Mouse (Mus musculus) myocyte (in vitro differentiated cells): ENCODE results near the gene S100a2. TPM values are rescaled to one million over a fixed set of nuclear protein-coding genes. Genes with fewer than 3 reads are reported as not detected.

Experiments used
- H3K27me3 ChIP-seq: one replicate; pipeline ENCODE4 v1.6.1; 2011; ENCODE audit not compliant: control insufficient read depth, insufficient read depth, insufficient read length
- H3K36me3 ChIP-seq: one replicate; pipeline ENCODE4 v1.6.1; 2011; ENCODE audit not compliant: control insufficient read depth, insufficient read depth
- H3K4me2 ChIP-seq: one replicate; pipeline ENCODE4 v1.6.1; 2011; ENCODE audit warnings: low read depth, control low read depth
- H3K4me3 ChIP-seq: one replicate; pipeline ENCODE4 v1.5.1; 2011; ENCODE audit warnings: mild to moderate bottlenecking, control low read depth, moderate library complexity
- H3K79me2 ChIP-seq: one replicate; pipeline ENCODE4 v1.6.1; 2011; ENCODE audit not compliant: control insufficient read depth, insufficient read depth
- H3ac ChIP-seq: one replicate; pipeline ENCODE4 v1.6.1; 2011; ENCODE audit not compliant: control insufficient read depth, insufficient read length
- CEBPB ChIP-seq: IDR thresholded peaks from 2 replicates; pipeline ENCODE4 v1.6.1; 2011; ENCODE audit warnings: mild to moderate bottlenecking, moderate library complexity; ENCODE audit not compliant: poor library complexity, insufficient read depth, severe bottlenecking
- E2F4 ChIP-seq: IDR thresholded peaks from one replicate; pipeline ENCODE4 v1.6.1; 2011; ENCODE audit warnings: mild to moderate bottlenecking, control low read depth, moderate library complexity; ENCODE audit not compliant: insufficient read depth
- MAX ChIP-seq: IDR thresholded peaks from one replicate; pipeline ENCODE4 v1.6.1; 2011; ENCODE audit warnings: low read depth, mild to moderate bottlenecking, control low read depth
- MYOD1 ChIP-seq, 3 experiments: IDR thresholded peaks; one replicate each; pipeline ENCODE4 v1.6.1; 2011; ENCODE audit warnings: control low read depth in 2 of 3, low read depth in 2 of 3, mild to moderate bottlenecking in 2 of 3, moderate library complexity in 1 of 3; ENCODE audit not compliant: insufficient read length in 2 of 3, control insufficient read depth in 1 of 3
- MYOG ChIP-seq, 3 experiments: IDR thresholded peaks; one replicate each; pipeline ENCODE4 v1.6.1; 2011; ENCODE audit warnings: control low read depth in 2 of 3, low read depth in 2 of 3, mild to moderate bottlenecking in 2 of 3; ENCODE audit not compliant: insufficient read length in 2 of 3, control insufficient read depth in 1 of 3, insufficient read depth in 1 of 3
- POLR2A ChIP-seq: IDR thresholded peaks from one replicate; pipeline ENCODE4 v1.6.1; 2011; ENCODE audit warnings: low read depth, mild to moderate bottlenecking, control low read depth, moderate library complexity; ENCODE audit not compliant: insufficient read length
- POLR2AphosphoS2 ChIP-seq: IDR thresholded peaks from one replicate; pipeline ENCODE4 v1.6.1; 2011; ENCODE audit warnings: low read depth, control low read depth; ENCODE audit not compliant: insufficient read length
- REST ChIP-seq: IDR thresholded peaks from one replicate; pipeline ENCODE4 v1.6.1; 2011; ENCODE audit warnings: mild to moderate bottlenecking, control low read depth, moderate library complexity; ENCODE audit not compliant: insufficient read depth, insufficient read length
- SRF ChIP-seq: IDR thresholded peaks from one replicate; pipeline ENCODE4 v1.6.1; 2011; ENCODE audit warnings: low read depth; ENCODE audit not compliant: control insufficient read depth, insufficient read length
- TCF12 ChIP-seq: IDR thresholded peaks from one replicate; pipeline ENCODE4 v1.6.1; 2011; ENCODE audit warnings: mild to moderate bottlenecking, control low read depth; ENCODE audit not compliant: poor library complexity, insufficient read depth, severe bottlenecking
- TCF3 ChIP-seq: IDR thresholded peaks from one replicate; pipeline ENCODE4 v1.6.1; 2011; ENCODE audit warnings: low read depth, control low read depth; ENCODE audit not compliant: insufficient read length
- USF1 ChIP-seq: IDR thresholded peaks from one replicate; pipeline ENCODE4 v1.6.1; 2011; ENCODE audit warnings: low read depth, mild to moderate bottlenecking, control low read depth, moderate library complexity
- polyA plus RNA-seq: library from polyadenylated mRNA; unstranded; fragments of >200 nt; fragmentation: generic; extraction: Trizol; gene quantifications from one replicate; pipeline ENCODE4 v1.2.1, GENCODE M21; 2012; ENCODE audit warnings: missing spikeins

S100a2 gene
- polyA plus RNA-seq, 1 experiment: not detected

GRCm38 (mm10) chr3:90555954-90556353 is 34.1 kb upstream of the S100a2 start:
- H3K36me3 ChIP-seq: no peaks in the 10 kb centered on the region
- H3K79me2 ChIP-seq: no peaks in the 10 kb centered on the region
- H3K4me3 ChIP-seq: no peak overlapping the region
- H3ac ChIP-seq: no peak overlapping the region
- no peak overlapping the region for H3K4me2 ChIP-seq
- H3K27me3 ChIP-seq: no peaks in the 10 kb centered on the region
- TF ChIP-seq MYOD1 (IDR thresholded peaks at IDR 0.05; ENCODE audit: control insufficient read depth in 1 of 3, insufficient read length in 2 of 3, low read depth in 2 of 3): no peak
- TF ChIP-seq TCF3: no peak

- H3K79me2 ChIP-seq: no peaks in the 10 kb centered on the region
- H3K27me3 ChIP-seq: no peaks in the 10 kb centered on the region
- no peak for TF ChIP-seq TCF3
- TF ChIP-seq MYOD1 (IDR thresholded peaks at IDR 0.05; ENCODE audit: control insufficient read depth in 1 of 3, insufficient read length in 2 of 3, low read depth in 2 of 3): peak in 1 of 3 experiments; percentile 37
- no peak for TF ChIP-seq POLR2A
- TF ChIP-seq CEBPB: no peak
- TF ChIP-seq SRF: no peak
- TF ChIP-seq MYOG (IDR thresholded peaks at IDR 0.05; ENCODE audit: control insufficient read depth in 1 of 3, insufficient read depth in 1 of 3, insufficient read length in 2 of 3, low read depth in 2 of 3): peak in 1 of 3 experiments; percentile 1
- TF ChIP-seq POLR2AphosphoS2: no peak
- no peak for TF ChIP-seq E2F4
- no peak for TF ChIP-seq TCF12
- TF ChIP-seq REST: no peak
- H3K36me3 ChIP-seq: no peaks in the 10 kb centered on the region
- H3K4me3 ChIP-seq: no peak within 1 kb of the TSS
- no peak within 1 kb of the TSS for H3ac ChIP-seq
- no peak within 1 kb of the TSS for H3K4me2 ChIP-seq
These were observed 29.9 kb upstream of the S100a2 start, which contains the start of gene S100a3 for GRCm38 (mm10) chr3:90560008-90560628. TSS of gene S100a3 (plus strand) at chr3:90560578.

GRCm38 (mm10) chr3:90574691-90575090 is 15.4 kb upstream of the S100a2 start:
- H3K79me2 ChIP-seq: no peaks in the 10 kb centered on the region
- no peak overlapping the region for H3ac ChIP-seq
- no peaks in the 10 kb centered on the region for H3K36me3 ChIP-seq
- TF ChIP-seq MYOD1 (IDR thresholded peaks at IDR 0.05; ENCODE audit: control insufficient read depth in 1 of 3, insufficient read length in 2 of 3, low read depth in 2 of 3): no peak
- no peak for TF ChIP-seq E2F4
- no peak for TF ChIP-seq TCF3
- TF ChIP-seq POLR2A: no peak
- no peak for TF ChIP-seq SRF
- TF ChIP-seq TCF12: no peak
- TF ChIP-seq MAX: no peak
- TF ChIP-seq USF1: no peak
- TF ChIP-seq CEBPB: no peak
- TF ChIP-seq POLR2AphosphoS2: no peak
- TF ChIP-seq REST: no peak
- TF ChIP-seq MYOG (IDR thresholded peaks at IDR 0.05; ENCODE audit: control insufficient read depth in 1 of 3, insufficient read depth in 1 of 3, insufficient read length in 2 of 3, low read depth in 2 of 3): no peak
- peak overlapping the region; percentile 63 for H3K4me2 ChIP-seq
- no peaks in the 10 kb centered on the region for H3K27me3 ChIP-seq
- H3K4me3 ChIP-seq: no peak overlapping the region

GRCm38 (mm10) chr3:90575320-90575719 is 14.7 kb upstream of the S100a2 start:
- peak overlapping the region; percentile 63 for H3K4me2 ChIP-seq
- H3K36me3 ChIP-seq: no peaks in the 10 kb centered on the region
- H3K4me3 ChIP-seq: no peak overlapping the region
- no peaks in the 10 kb centered on the region for H3K27me3 ChIP-seq
- no peak overlapping the region for H3ac ChIP-seq
- H3K79me2 ChIP-seq: no peaks in the 10 kb centered on the region
- TF ChIP-seq USF1 (no peak), POLR2AphosphoS2 (no peak), TCF12 (no peak), SRF (no peak), CEBPB (peak; percentile 50; the same call in 1 of the 2 replicates), REST (no peak), TCF3 (no peak)

- H3K4me2 ChIP-seq: peak overlapping the region; percentile 3
- H3K4me3 ChIP-seq: no peak overlapping the region
- no peaks in the 10 kb centered on the region for H3K79me2 ChIP-seq
- TF ChIP-seq MAX (no peak), USF1 (no peak), TCF12 (no peak), E2F4 (no peak), CEBPB (no peak), MYOD1 (IDR thresholded peaks at IDR 0.05; ENCODE audit: control insufficient read depth in 1 of 3, insufficient read length in 2 of 3, low read depth in 2 of 3) (no peak), SRF (no peak)
- H3ac ChIP-seq: no peak overlapping the region
- H3K36me3 ChIP-seq: no peaks in the 10 kb centered on the region
- no peaks in the 10 kb centered on the region for H3K27me3 ChIP-seq
These were observed 13.6 kb upstream of the S100a2 start for GRCm38 (mm10) chr3:90576351-90577001.
